In genomic region chr15:83250651-83251175, GRCm38 (mm10) we compare ENCODE assay signal across 8 mouse cellular contexts. TPM values are rescaled to one million over a fixed set of nuclear protein-coding genes. Genes with fewer than 3 reads are reported as not detected.
DNase-seq lines count a peak whose midpoint lies in the region; ATAC-seq and TF ChIP-seq lines count a peak whose summit lies in the region.

No protein-coding gene starts in this region.

- peak; percentile 37 to 48 for DNase-seq in heart, adult 18-20 months
- DNase-seq in heart, postnatal 4 days = no peak
- DNase-seq in embryonic facial prominence, embryonic 11.5 days (ENCODE audit: low spot score) = no peak
- DNase-seq in hindbrain, postnatal 0 days (ENCODE audit: low spot score) = no peak
- no peak for DNase-seq in left cerebral cortex, postnatal 25 days (ENCODE audit: low spot score in 2 of 2)
- no peak for DNase-seq in adrenal gland, adult 2 months

- peaks cover 2% of the 10 kb centered on the region; the same call in 1 of the 2 replicates for H3K4me1 ChIP-seq in embryonic facial prominence, embryonic 11.5 days (ENCODE audit: control insufficient read depth, insufficient read depth, low read length)
- no peaks in the 10 kb centered on the region for H3K4me1 ChIP-seq in hindbrain, postnatal 0 days (ENCODE audit: insufficient read depth, low read length)
- peaks cover 14% of the 10 kb centered on the region for H3K4me1 ChIP-seq in midbrain, embryonic 13.5 days (replicated peaks)

- TF ChIP-seq CTCF in hindbrain, postnatal 0 days (IDR thresholded peaks at IDR 0.05; ENCODE audit: low read depth) = no peak

- H3K9me3 ChIP-seq in embryonic facial prominence, embryonic 11.5 days (replicated peaks; ENCODE audit: control insufficient read depth, low read length) = no peaks in the 10 kb centered on the region
- no peaks in the 10 kb centered on the region for H3K9me3 ChIP-seq in hindbrain, postnatal 0 days (ENCODE audit: low read length)
- no peaks in the 10 kb centered on the region for H3K9me3 ChIP-seq in midbrain, embryonic 13.5 days

- peak overlapping the region; percentile 43 for H3K4me3 ChIP-seq in embryonic facial prominence, embryonic 11.5 days (ENCODE audit: low read depth, low read length)
- peak overlapping the region; percentile 53 for H3K4me3 ChIP-seq in hindbrain, postnatal 0 days (ENCODE audit: low read length)
- peak overlapping the region; percentile 45 for H3K4me3 ChIP-seq in midbrain, embryonic 13.5 days (replicated peaks)

- WGBS in embryonic facial prominence, embryonic 11.5 days = 2% methylated on average over 20 of the region's 20 CpGs
- under 1% methylated on average over 20 of the region's 20 CpGs for WGBS in hindbrain, postnatal 0 days
- 2% methylated on average over 20 of the region's 20 CpGs for WGBS in midbrain, embryonic 13.5 days

- H3K9ac ChIP-seq in embryonic facial prominence, embryonic 11.5 days (replicated peaks; ENCODE audit: low read length) = peak overlapping the region; percentile 40; the same call in 1 of the 2 replicates
- H3K9ac ChIP-seq in hindbrain, postnatal 0 days (replicated peaks; ENCODE audit: low read length) = peak overlapping the region; percentile 48
- peak overlapping the region; percentile 55 for H3K9ac ChIP-seq in midbrain, embryonic 13.5 days (replicated peaks)

- H3K27me3 ChIP-seq in embryonic facial prominence, embryonic 11.5 days (ENCODE audit: control insufficient read depth, insufficient read depth, low read length) = peaks cover 17% of the 10 kb centered on the region
- peaks cover 22% of the 10 kb centered on the region; the same call in 1 of the 2 replicates for H3K27me3 ChIP-seq in hindbrain, postnatal 0 days (ENCODE audit: insufficient read depth, low read length)
- peaks cover 40% of the 10 kb centered on the region for H3K27me3 ChIP-seq in midbrain, embryonic 13.5 days

- intact Hi-C loops in left cerebral cortex, postnatal 25 days (cut with DNase I) = no loop called here

- ATAC-seq in embryonic facial prominence, embryonic 11.5 days (replicated peaks; ENCODE audit: insufficient number of reproducible peaks, low FRiP score, low TSS enrichment, low read depth) = no peak
- ATAC-seq in hindbrain, postnatal 0 days = no peak
- ATAC-seq in midbrain, embryonic 13.5 days = no peak
- ATAC-seq in erythroid progenitor cell, adult 5-6 weeks (replicated peaks; ENCODE audit: low FRiP score, poor library complexity, severe bottlenecking) = no peak

- no peaks in the 10 kb centered on the region for H3K36me3 ChIP-seq in embryonic facial prominence, embryonic 11.5 days (replicated peaks; ENCODE audit: control insufficient read depth, insufficient read depth, low read depth, low read length)
- H3K36me3 ChIP-seq in hindbrain, postnatal 0 days (ENCODE audit: insufficient read depth, low read length) = no peaks in the 10 kb centered on the region
- no peaks in the 10 kb centered on the region for H3K36me3 ChIP-seq in midbrain, embryonic 13.5 days

- peak overlapping the region; percentile 90 for H3K4me2 ChIP-seq in embryonic facial prominence, embryonic 11.5 days (ENCODE audit: low read depth, low read length)
- peak overlapping the region; percentile 91 for H3K4me2 ChIP-seq in hindbrain, postnatal 0 days (ENCODE audit: low read depth, low read length)
- H3K4me2 ChIP-seq in midbrain, embryonic 13.5 days (replicated peaks) = peak overlapping the region; percentile 76

- no peak overlapping the region for H3K27ac ChIP-seq in embryonic facial prominence, embryonic 11.5 days (replicated peaks; ENCODE audit: low read depth, low read length)
- no peak overlapping the region; the same call in 1 of the 2 replicates for H3K27ac ChIP-seq in hindbrain, postnatal 0 days
- H3K27ac ChIP-seq in midbrain, embryonic 13.5 days = no peak overlapping the region

RNA-seq across cellular contexts. Expression of gene A4galt, which starts 0.9 kb away (rescaled TPM):
- 1 to 10 TPM; 7.0 to 7.2 TPM for total RNA-seq in heart, adult 18-20 months (2021)
- 1 to 10 TPM; 3.4 to 4.1 TPM for total RNA-seq in heart, postnatal 4 days (2021)
- 0.28 and 1.1 TPM in 2 replicates for polyA plus RNA-seq in embryonic facial prominence, embryonic 11.5 days (2014; fragmentation: Nextera tagmentation; extraction: Ambion mirVana)
- 7.1 and 14.8 TPM in 2 replicates for total RNA-seq in hindbrain, postnatal 0 days (2014; rRNA removed)
- 6.7 and 7.1 TPM in 2 replicates for polyA plus RNA-seq in hindbrain, postnatal 0 days (2015; fragmentation: Nextera tagmentation; extraction: Ambion mirVana)
- polyA plus RNA-seq in midbrain, embryonic 13.5 days (2015; fragmentation: Nextera tagmentation; extraction: Ambion mirVana) = 1.9 and 2.4 TPM in 2 replicates
- 1 to 10 TPM; 3.5 to 5.2 TPM for total RNA-seq in left cerebral cortex, postnatal 25 days (2021)
- total RNA-seq in adrenal gland, adult 2 months (2021) = 10 to 100 TPM in 1 of 2 experiments, 1 to 10 TPM in 1; 8.3 to 14.2 TPM
- polyA plus RNA-seq in adrenal gland, adult 2 months (2012; rRNA removed) = 8.8 and 22.2 TPM in 2 replicates
- 0.84 and 1.8 TPM in 2 replicates for total RNA-seq in erythroid progenitor cell, adult 5-6 weeks (2015; ENCODE audit: low replicate concordance)
- not detected in 2 replicates for total RNA-seq in erythroid progenitor cell, adult 5-6 weeks (2017; ENCODE audit: low replicate concordance)

Comparison
In these comparisons a context has a peak if more than half of its experiments do, and no peak if none do; other contexts are left out.
1. DNase-seq: peak in heart, adult 18-20 months (2 of 2); none in heart, postnatal 4 days (single experiment), embryonic facial prominence, embryonic 11.5 days (single experiment), hindbrain, postnatal 0 days (single experiment), left cerebral cortex, postnatal 25 days (0 of 2) and adrenal gland, adult 2 months (single experiment).
2. Peak in every context shown above with its lines, with median percentiles within 50 percentile points of each other: H3K4me2 ChIP-seq, H3K4me3 ChIP-seq and H3K9ac ChIP-seq.